Mouse (Mus musculus) heart, embryonic 16.5 days (tissue): Measurements from ENCODE around the gene Cnnm4. TPM values are rescaled to one million over a fixed set of nuclear protein-coding genes. Genes with fewer than 3 reads are reported as not detected.

Experiments
- ATAC-seq: fragments of 200-750 bp; cut with Nextera tagmentation; replicated peaks from 2 replicates; pipeline ENCODE4 v1.8.0; 2017; ENCODE audit warnings: moderate number of reproducible peaks; ENCODE audit not compliant: insufficient read depth, low FRiP score; ENCODE audit errors: extremely low read depth
- H3K27ac ChIP-seq: fragments of 300-500 bp; sonication (generic); 2 replicates; pipeline ENCODE4 v1.5.1; 2014; ENCODE audit warnings: mild to moderate bottlenecking, low read length, control low read depth, moderate library complexity
- H3K27me3 ChIP-seq: fragments of 300-500 bp; sonication (generic); 2 replicates; pipeline ENCODE4 v1.6.1; 2014; ENCODE audit warnings: low read length, mixed read lengths; ENCODE audit not compliant: control insufficient read depth, insufficient read depth
- H3K36me3 ChIP-seq: fragments of 300-500 bp; sonication (generic); 2 replicates; pipeline ENCODE4 v1.6.1; 2014; ENCODE audit not compliant: control insufficient read depth, insufficient read depth
- H3K4me1 ChIP-seq: fragments of 300-500 bp; sonication (generic); 2 replicates; pipeline ENCODE4 v1.6.1; 2014; ENCODE audit warnings: low read length, mixed read lengths; ENCODE audit not compliant: control insufficient read depth, insufficient read depth
- H3K4me2 ChIP-seq: fragments of 300-500 bp; sonication (generic); 2 replicates; pipeline ENCODE4 v1.6.1; 2014; ENCODE audit warnings: low read depth, mild to moderate bottlenecking, control low read depth, low read length
- H3K4me3 ChIP-seq: fragments of 300-500 bp; sonication (generic); 2 replicates; pipeline ENCODE4 v1.5.1; 2014; ENCODE audit warnings: mild to moderate bottlenecking, control low read depth, low read length
- H3K9ac ChIP-seq: fragments of 300-500 bp; sonication (generic); 2 replicates; pipeline ENCODE4 v1.6.1; 2014; ENCODE audit warnings: low read length, control low read depth
- H3K9me3 ChIP-seq: fragments of 300-500 bp; sonication (generic); replicated peaks from 2 replicates; pipeline ENCODE4 v1.6.1; 2016; ENCODE audit warnings: low read length; ENCODE audit not compliant: control insufficient read depth
- WGBS: fragments of 180-500 bp; shearing (Covaris S2); extraction: QIAGEN DNeasy Blood & Tissue Kit; methylation state at CpG from one replicate; pipeline ENCODE4 v1.1.7; 2014; 5-methylcytosine and 5-hydroxymethylcytosine counted together
- polyA plus RNA-seq: library from polyadenylated mRNA; unstranded; fragments of >200 nt; fragmentation: Nextera tagmentation; extraction: Ambion mirVana; gene quantifications from 2 replicates; pipeline ENCODE4 v1.2.1, GENCODE M21; 2015

Cnnm4 gene
- polyA plus RNA-seq, 1 experiment from 2014 or later: 6.9 TPM

DNA sequence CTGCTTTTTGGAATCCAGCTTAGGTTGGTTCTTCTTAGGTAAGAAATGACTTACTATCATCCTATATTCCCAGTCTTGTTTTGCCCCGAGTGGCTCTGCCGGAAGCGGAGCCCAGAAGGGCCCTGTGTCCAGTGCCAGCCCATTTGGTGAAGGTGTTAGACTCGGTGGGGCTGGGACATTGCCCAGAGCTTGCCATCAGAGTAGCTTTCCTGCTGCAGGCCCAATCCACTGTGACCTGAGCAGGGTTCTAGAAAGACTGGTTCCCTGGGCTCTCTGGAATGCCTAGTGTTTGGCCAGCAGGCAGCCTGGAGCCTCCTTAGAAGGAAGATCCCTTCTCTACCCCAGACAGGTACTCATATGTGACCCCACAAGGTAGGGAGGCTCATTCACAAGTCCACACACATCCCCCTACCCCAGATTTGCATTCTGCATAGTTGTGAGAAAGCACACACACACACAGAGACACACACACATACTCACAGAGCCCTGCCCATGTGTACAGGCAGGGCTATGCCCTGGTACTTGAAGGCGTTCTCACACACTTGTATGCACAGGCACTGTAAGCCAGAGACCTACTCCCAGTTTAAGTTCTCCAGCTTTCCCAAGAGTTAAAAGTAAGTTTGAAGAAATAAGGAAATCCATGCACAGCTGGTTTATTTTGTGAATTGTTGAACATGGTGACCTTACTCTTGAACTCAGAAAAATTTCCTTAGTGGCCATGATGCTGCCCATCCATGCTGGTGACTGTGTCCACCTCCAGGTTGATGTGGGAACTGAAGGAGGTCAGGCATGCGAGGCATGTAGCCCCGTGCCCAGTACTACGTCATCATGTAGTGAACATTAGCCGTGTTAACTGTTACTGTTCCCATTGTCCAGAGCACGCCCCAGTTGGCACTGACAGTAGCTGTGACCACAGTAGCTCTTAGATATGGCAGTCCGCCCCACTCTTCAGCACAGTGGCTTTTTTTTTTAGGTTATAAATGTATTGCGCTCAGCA lies 8.8 kb downstream of the Cnnm4 start:
- Histone ChIP-seq H3K9ac (no peak overlapping the region), H3K27me3 (no peaks in the 10 kb centered on the region), H3K36me3 (no peaks in the 10 kb centered on the region), H3K4me3 (no peak overlapping the region), H3K9me3 (no peaks in the 10 kb centered on the region), H3K27ac (no peak overlapping the region), H3K4me2 (no peak overlapping the region), H3K4me1 (peaks cover 15% of the 10 kb centered on the region)
- WGBS: 79% methylated on average over 12 of the region's 12 CpGs
- no peak for ATAC-seq

DNA sequence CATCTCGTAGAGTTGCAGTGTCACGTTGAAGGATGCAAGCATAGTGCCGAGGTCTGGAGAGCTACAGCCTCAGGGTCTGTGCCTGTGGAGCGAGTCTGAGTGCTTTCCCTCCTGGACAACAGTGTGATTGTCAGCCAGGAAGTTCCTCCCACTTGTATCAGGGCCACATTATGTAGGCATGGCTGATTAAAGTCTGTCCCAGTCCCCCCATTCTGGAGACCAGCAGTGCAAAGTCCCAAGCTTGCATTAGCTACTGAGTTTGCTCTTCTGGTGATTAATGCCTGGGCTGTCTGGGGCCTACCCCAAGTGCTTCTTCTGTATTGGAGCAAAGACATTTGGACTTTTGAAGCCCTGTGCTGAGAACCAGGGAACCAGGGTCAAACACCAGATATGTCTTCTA lies 12.4 kb downstream of the Cnnm4 start:
- Histone ChIP-seq H3K4me2 (no peak overlapping the region), H3K9me3 (no peaks in the 10 kb centered on the region), H3K27ac (no peak overlapping the region), H3K36me3 (no peaks in the 10 kb centered on the region), H3K4me1 (no peaks in the 10 kb centered on the region), H3K27me3 (no peaks in the 10 kb centered on the region), H3K9ac (no peak overlapping the region), H3K4me3 (no peak overlapping the region)
- 64% methylated on average over 4 of the region's 4 CpGs for WGBS
- ATAC-seq: no peak

DNA sequence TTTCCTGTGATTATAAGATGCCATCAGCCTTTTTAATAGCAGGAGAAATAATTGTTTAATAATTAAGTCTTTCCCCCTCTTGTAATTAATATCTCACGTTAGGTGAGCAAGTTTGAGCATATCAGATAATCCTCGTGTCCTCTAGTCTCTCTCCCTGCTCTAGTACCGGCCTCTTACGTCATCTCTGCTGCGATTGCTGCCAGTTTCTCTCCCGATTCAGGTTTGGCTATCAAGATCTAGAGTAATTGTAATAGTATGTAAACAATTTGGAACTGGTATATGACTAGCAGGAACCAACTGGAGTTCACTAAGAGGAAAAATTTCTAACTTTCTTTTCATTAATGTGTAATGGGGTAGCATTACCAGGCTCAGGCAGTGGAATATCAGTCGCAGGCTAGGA lies 13.7 kb downstream of the Cnnm4 start:
- Histone ChIP-seq H3K4me2 (no peak overlapping the region), H3K27ac (no peak overlapping the region), H3K4me1 (no peaks in the 10 kb centered on the region), H3K36me3 (no peaks in the 10 kb centered on the region), H3K4me3 (no peak overlapping the region), H3K27me3 (no peaks in the 10 kb centered on the region), H3K9ac (no peak overlapping the region), H3K9me3 (no peaks in the 10 kb centered on the region)
- ATAC-seq: no peak
- 61% methylated on average over 7 of the region's 7 CpGs for WGBS

DNA sequence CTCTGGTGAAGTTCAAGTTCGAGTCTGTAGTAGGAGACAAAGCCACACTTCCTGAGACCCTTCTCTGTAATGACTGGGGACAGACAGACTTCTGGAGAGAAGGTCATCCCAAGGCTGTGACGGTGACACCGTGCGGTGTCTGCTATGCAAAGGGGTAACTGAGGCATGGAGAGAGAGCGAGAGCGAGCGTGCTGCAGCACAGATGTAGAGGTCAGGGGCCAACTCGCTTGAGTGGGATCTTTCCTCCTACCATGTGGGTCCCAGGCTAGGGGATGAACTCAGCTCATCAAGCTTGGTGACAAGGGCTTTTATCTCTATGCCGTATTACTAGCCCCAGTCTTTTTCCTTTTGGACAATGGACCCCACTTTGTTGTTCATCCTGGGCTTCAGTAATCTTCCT lies 15.7 kb downstream of the Cnnm4 start:
- no peaks in the 10 kb centered on the region for H3K9me3 ChIP-seq
- no peak overlapping the region for H3K4me3 ChIP-seq
- H3K9ac ChIP-seq: no peak overlapping the region
- no peaks in the 10 kb centered on the region for H3K27me3 ChIP-seq
- no peak for ATAC-seq
- H3K4me2 ChIP-seq: no peak overlapping the region
- WGBS: 91% methylated on average over 9 of the region's 9 CpGs
- H3K27ac ChIP-seq: no peak overlapping the region
- peaks cover 2% of the 10 kb centered on the region for H3K4me1 ChIP-seq
- H3K36me3 ChIP-seq: no peaks in the 10 kb centered on the region

DNA sequence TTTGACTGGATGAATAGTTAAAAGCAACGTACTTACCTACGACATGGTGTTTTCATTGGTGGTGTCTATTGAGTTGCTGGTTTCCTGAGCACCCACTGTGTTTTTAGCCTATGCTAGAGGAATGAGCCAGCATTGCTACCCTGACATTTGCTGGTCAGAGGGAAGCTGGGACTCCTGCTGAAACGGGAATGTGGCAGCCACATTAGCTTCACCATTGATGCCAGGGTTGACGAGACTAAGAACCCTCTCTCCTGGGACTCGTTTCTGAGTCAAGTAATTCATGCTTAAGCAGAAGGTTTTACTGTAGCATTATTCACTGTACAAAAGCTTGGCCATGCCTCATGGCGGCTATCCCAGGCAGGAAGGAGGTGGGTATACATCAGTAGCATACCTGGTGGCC lies 18.2 kb downstream of the Cnnm4 start:
- no peak overlapping the region for H3K27ac ChIP-seq
- WGBS: 79% methylated on average over 6 of the region's 6 CpGs
- H3K27me3 ChIP-seq: no peaks in the 10 kb centered on the region
- H3K4me1 ChIP-seq: peaks cover 8% of the 10 kb centered on the region
- H3K4me2 ChIP-seq: no peak overlapping the region
- H3K9ac ChIP-seq: no peak overlapping the region
- no peak overlapping the region for H3K4me3 ChIP-seq
- no peak for ATAC-seq
- no peaks in the 10 kb centered on the region for H3K36me3 ChIP-seq
- H3K9me3 ChIP-seq: no peaks in the 10 kb centered on the region

DNA sequence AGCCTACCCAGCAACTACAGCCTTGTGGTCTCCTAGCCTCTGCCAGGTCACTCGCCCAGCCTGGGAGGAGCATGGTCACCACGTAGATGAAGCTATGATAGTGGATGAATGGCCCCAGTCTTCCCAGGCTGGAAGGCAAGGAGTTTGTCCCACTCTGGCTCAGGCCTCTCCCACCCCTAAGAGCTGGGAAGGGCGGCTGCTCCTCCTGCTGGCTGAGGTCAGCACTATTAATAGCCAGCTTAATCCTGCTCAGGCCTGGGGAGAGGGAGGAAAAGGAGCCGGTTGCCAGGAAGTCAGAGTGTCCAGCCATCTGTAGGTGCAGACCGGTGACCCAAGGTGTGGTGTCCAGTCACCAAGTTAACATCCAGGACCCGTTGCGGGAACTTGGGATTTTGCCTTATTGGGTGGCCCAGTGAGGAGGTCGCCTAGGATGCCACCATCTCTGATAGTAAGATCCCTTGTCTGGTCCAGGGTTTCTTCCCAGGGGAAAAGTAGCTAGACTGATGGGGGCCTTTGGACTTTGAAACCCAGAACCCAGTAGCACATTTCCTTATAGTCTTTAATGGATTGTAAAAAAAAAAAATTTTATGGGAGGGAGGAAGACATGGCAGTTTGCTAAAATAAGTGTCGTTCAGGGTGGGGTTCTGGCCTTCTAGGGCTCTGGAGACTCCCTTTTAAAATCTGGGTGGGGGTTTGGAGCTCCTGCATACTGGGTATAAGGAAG lies 21.2 kb downstream of the Cnnm4 start:
- H3K36me3 ChIP-seq: no peaks in the 10 kb centered on the region
- H3K4me2 ChIP-seq: no peak overlapping the region
- H3K27me3 ChIP-seq: no peaks in the 10 kb centered on the region
- no peak overlapping the region for H3K4me3 ChIP-seq
- peak overlapping the region; percentile 47; the same call in 1 of the 2 replicates for H3K9ac ChIP-seq
- WGBS: 35% methylated on average over 9 of the region's 9 CpGs
- 0 out of 2 replicates have a peak overlapping the region, but pooled peaks have one; percentile 38 for H3K27ac ChIP-seq
- ATAC-seq: peak; percentile 88
- peaks cover 11% of the 10 kb centered on the region for H3K4me1 ChIP-seq
- no peaks in the 10 kb centered on the region for H3K9me3 ChIP-seq

DNA sequence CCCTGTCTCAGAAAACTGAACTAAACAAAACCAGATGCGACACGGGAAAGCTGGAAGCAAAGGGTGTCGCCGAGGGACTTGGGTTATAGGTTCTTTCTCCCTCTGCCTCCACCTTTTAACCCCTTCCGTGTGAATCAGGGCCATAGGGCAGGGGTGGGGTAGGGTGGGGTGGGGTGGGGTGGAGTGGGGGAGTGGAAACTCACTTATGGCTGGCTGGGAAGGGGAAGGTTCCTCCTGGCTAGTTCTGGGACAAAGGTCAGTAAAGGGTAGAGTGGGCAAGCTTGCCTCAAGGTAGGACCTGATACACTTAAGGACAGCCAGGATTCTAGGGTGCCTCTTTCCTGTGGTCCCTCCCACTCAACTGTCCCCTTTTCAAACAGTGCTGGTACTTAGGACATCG lies 21.9 kb downstream of the Cnnm4 start:
- Histone ChIP-seq H3K36me3 (no peaks in the 10 kb centered on the region), H3K27ac (no peak overlapping the region), H3K9ac (no peak overlapping the region), H3K4me2 (no peak overlapping the region), H3K9me3 (no peaks in the 10 kb centered on the region), H3K27me3 (no peaks in the 10 kb centered on the region), H3K4me1 (peaks cover 11% of the 10 kb centered on the region), H3K4me3 (no peak overlapping the region)
- 75% methylated on average over 6 of the region's 6 CpGs for WGBS
- no peak for ATAC-seq

DNA sequence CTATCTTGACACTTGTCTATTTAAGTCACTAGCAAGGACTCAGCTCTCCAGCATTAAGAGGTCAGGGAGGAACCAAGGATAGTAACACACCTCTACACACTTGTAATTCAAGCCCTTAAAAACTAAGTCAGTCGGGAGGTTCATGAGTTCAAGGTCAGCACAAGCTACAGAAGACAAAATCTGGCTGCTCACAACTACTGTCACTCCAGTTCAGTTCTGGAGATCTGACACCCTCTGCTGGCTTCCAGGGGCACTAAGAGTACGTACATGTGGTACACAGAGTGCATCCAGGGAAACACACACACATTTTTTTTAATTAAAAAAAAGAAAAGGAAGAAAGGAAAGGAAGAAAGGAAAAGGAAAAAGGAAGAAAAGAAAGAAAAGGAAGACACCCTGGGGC lies 25.3 kb downstream of the Cnnm4 start:
- 34% methylated on average over 2 of the region's 2 CpGs for WGBS
- Histone ChIP-seq H3K9me3 (no peaks in the 10 kb centered on the region), H3K4me2 (no peak overlapping the region)

DNA sequence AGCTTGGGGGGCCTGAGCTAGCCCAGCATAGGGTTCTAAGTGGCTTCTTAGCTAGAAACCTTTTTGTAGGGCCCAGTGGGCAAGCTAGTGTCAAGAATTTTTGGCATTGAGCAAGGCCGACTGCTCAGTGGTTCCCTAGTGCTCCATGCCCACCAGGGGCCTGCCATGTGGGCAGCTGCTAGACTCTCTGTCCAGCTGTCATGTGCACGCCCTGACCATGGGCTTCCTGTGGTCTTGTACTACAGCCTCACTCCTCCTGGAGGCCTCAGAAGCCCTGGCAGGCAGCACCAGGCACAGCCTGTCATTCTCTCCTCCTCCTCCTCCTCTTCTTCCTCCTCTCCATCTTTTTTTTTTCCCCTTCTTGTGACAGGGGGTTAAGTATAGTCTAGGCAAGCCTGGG lies 25.9 kb downstream of the Cnnm4 start:
- Histone ChIP-seq H3K36me3 (peaks cover 5% of the 10 kb centered on the region; the same call in 1 of the 2 replicates), H3K9ac (no peak overlapping the region), H3K4me2 (no peak overlapping the region), H3K27ac (no peak overlapping the region), H3K27me3 (no peaks in the 10 kb centered on the region), H3K4me3 (no peak overlapping the region), H3K4me1 (peaks cover 7% of the 10 kb centered on the region), H3K9me3 (no peaks in the 10 kb centered on the region)
- 79% methylated on average over 2 of the region's 2 CpGs for WGBS
- no peak for ATAC-seq

More for the DNA sequence above, 25.3 kb downstream of the Cnnm4 start:
- no peak overlapping the region for H3K27ac ChIP-seq
- no peak for ATAC-seq
- H3K4me1 ChIP-seq: peaks cover 11% of the 10 kb centered on the region
- H3K36me3 ChIP-seq: peaks cover 5% of the 10 kb centered on the region; the same call in 1 of the 2 replicates
- H3K9ac ChIP-seq: no peak overlapping the region
- H3K27me3 ChIP-seq: no peaks in the 10 kb centered on the region
- H3K4me3 ChIP-seq: no peak overlapping the region
